Mouse (Mus musculus) stomach, embryonic 14.5 days (tissue): Measurements from ENCODE around the gene Spns3. TPM values are rescaled to one million over a fixed set of nuclear protein-coding genes. Genes with fewer than 3 reads are reported as not detected.

Experiments used
- ATAC-seq: fragments of 200-750 bp; cut with Nextera tagmentation; 2 replicates; pipeline ENCODE4 v1.8.0; 2017; ENCODE audit warnings: low read depth, moderate TSS enrichment; ENCODE audit not compliant: insufficient number of reproducible peaks, insufficient read depth, low FRiP score
- H3K27ac ChIP-seq: fragments of 300-500 bp; sonication (generic); 2 replicates; pipeline ENCODE4 v1.5.1; 2014; ENCODE audit warnings: mild to moderate bottlenecking, low read length, moderate library complexity, mixed read lengths
- H3K27me3 ChIP-seq: fragments of 300-500 bp; sonication (generic); 2 replicates; pipeline ENCODE4 v1.6.1; 2014; ENCODE audit warnings: low read length, control low read depth, mixed read lengths; ENCODE audit not compliant: control insufficient read depth, insufficient read depth
- H3K36me3 ChIP-seq: fragments of 300-500 bp; sonication (generic); 2 replicates; pipeline ENCODE4 v1.6.1; 2014; ENCODE audit warnings: mild to moderate bottlenecking, control low read depth, low read length, moderate library complexity, mixed read lengths; ENCODE audit not compliant: control insufficient read depth, insufficient read depth
- H3K4me1 ChIP-seq: fragments of 300-500 bp; sonication (generic); 2 replicates; pipeline ENCODE4 v1.6.1; 2014; ENCODE audit warnings: low read length, control low read depth, mixed read lengths; ENCODE audit not compliant: control insufficient read depth, insufficient read depth
- H3K4me2 ChIP-seq: fragments of 300-500 bp; sonication (generic); replicated peaks from 2 replicates; pipeline ENCODE4 v1.6.1; 2014; ENCODE audit warnings: low read depth, low read length, control low read depth
- H3K4me3 ChIP-seq: fragments of 300-500 bp; sonication (generic); 2 replicates; pipeline ENCODE4 v1.5.1; 2014; ENCODE audit warnings: low read depth, low read length, control low read depth
- H3K9ac ChIP-seq: fragments of 300-500 bp; sonication (generic); replicated peaks from 2 replicates; pipeline ENCODE4 v1.6.1; 2014; ENCODE audit warnings: low read depth, mild to moderate bottlenecking, control low read depth, low read length, moderate library complexity, mixed read lengths
- H3K9me3 ChIP-seq: fragments of 300-500 bp; sonication (generic); 2 replicates; pipeline ENCODE4 v1.6.1; 2016; ENCODE audit warnings: low read depth, low read length, control low read depth; ENCODE audit not compliant: control insufficient read depth
- WGBS: fragments of 180-500 bp; shearing (Covaris S2); extraction: QIAGEN DNeasy Blood & Tissue Kit; methylation state at CpG from one replicate; pipeline ENCODE4 v1.1.7; 2014; 5-methylcytosine and 5-hydroxymethylcytosine counted together
- polyA plus RNA-seq: library from polyadenylated mRNA; unstranded; fragments of >200 nt; fragmentation: Nextera tagmentation; extraction: Ambion mirVana; gene quantifications from 2 replicates; pipeline ENCODE4 v1.2.1, GENCODE M21; 2014

Spns3 gene
- polyA plus RNA-seq, 1 experiment from 2014 or later: not detected

- Histone ChIP-seq H3K9me3 (no peaks in the 10 kb centered on the region), H3K36me3 (no peaks in the 10 kb centered on the region), H3K4me3 (no peak overlapping the region), H3K4me2 (no peak overlapping the region), H3K27me3 (no peaks in the 10 kb centered on the region), H3K4me1 (no peaks in the 10 kb centered on the region), H3K9ac (no peak overlapping the region), H3K27ac (no peak overlapping the region)
- 69% methylated on average over 1 of the region's 1 CpGs for WGBS
- no peak for ATAC-seq
Measured at GRCm38 (mm10) chr11:72531632-72532031, 18.7 kb downstream of the Spns3 start.

GRCm38 (mm10) chr11:72531144-72531543, 19.2 kb downstream of the Spns3 start:
- 72% methylated on average over 5 of the region's 5 CpGs for WGBS
- H3K9ac ChIP-seq: no peak overlapping the region
- ATAC-seq: no peak

DNA sequence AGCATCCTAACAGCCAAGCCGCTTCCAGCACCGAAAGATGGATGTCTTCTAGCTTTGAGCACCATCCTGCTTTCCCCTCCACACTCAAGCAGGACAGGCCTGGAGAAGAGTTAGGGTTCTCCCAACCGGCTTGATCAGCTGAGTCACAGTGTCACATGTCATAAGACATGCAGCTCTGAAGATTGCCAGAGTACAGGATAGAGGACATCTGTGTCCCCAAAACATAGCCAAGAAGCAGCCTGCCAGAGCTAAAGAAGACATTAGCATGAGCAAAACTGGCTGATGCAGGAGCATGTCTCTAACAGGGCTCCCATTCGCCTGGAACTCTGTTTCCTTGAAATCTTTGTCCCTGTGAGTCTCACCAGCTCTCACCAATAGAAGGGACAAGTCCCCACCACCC, 24.1 kb downstream of the Spns3 start:
- no peak overlapping the region for H3K4me2 ChIP-seq
- no peak for ATAC-seq
- WGBS: 85% methylated on average over 4 of the region's 4 CpGs

More at GRCm38 (mm10) chr11:72531144-72531543, 19.2 kb downstream of the Spns3 start:
- no peaks in the 10 kb centered on the region for H3K4me1 ChIP-seq
- H3K9me3 ChIP-seq: no peaks in the 10 kb centered on the region
- H3K4me3 ChIP-seq: no peak overlapping the region
- no peaks in the 10 kb centered on the region for H3K27me3 ChIP-seq
- no peak overlapping the region for H3K4me2 ChIP-seq
- no peaks in the 10 kb centered on the region for H3K36me3 ChIP-seq
- H3K27ac ChIP-seq: no peak overlapping the region

DNA sequence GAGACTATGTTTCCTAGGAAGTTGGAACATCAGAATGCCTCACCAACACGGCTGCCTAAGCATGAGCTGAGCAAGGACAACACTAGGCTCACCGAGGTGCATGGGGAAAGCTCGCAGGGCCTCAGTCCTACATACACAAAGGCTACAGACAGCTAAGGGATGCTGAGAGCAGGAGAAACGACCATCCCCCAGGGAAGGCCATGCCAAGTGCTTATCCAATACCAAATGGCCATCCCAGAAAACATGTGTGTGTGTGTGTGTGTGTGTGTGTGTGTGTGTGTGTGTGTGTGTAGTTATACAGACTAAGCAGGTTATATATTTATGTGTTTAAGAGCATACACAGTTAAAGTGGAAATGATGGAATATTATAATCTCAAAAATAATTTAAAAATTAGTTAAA, 26.6 kb downstream of the Spns3 start:
- Histone ChIP-seq H3K4me3 (no peak overlapping the region), H3K4me2 (no peak overlapping the region)
- WGBS: 49% methylated on average over 4 of the region's 4 CpGs

More for the DNA sequence above, 24.1 kb downstream of the Spns3 start:
- Histone ChIP-seq H3K9me3 (no peaks in the 10 kb centered on the region), H3K27me3 (no peaks in the 10 kb centered on the region), H3K27ac (no peak overlapping the region), H3K4me3 (no peak overlapping the region), H3K9ac (no peak overlapping the region), H3K36me3 (no peaks in the 10 kb centered on the region), H3K4me1 (no peaks in the 10 kb centered on the region)

DNA sequence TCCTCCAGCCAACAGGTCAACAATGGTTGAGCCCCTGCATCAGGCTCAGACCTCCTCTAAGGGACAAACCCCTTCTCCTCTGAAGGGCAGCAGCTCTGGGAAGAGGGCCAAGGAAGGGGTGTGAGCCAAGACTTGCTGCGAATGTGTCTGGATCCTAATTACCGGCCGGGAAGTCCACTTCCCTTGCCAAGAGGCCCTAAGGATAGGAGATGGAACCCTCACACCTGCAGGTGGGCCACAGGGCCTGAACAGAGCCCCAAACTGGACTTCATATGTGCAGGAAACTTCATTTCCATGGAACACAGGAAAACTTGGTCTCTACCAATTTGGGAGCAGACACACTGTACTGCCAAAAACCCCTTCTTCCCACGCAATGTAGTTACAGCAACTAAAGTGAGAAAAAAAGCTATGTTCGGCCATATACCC, 27.7 kb downstream of the Spns3 start:
- Histone ChIP-seq H3K4me2 (no peak overlapping the region), H3K4me1 (no peaks in the 10 kb centered on the region), H3K27me3 (no peaks in the 10 kb centered on the region), H3K9ac (no peak overlapping the region), H3K4me3 (no peak overlapping the region), H3K9me3 (no peaks in the 10 kb centered on the region), H3K27ac (no peak overlapping the region), H3K36me3 (no peaks in the 10 kb centered on the region)
- 79% methylated on average over 5 of the region's 5 CpGs for WGBS
- ATAC-seq: no peak

More for the DNA sequence above, 26.6 kb downstream of the Spns3 start:
- no peaks in the 10 kb centered on the region for H3K27me3 ChIP-seq
- no peaks in the 10 kb centered on the region for H3K36me3 ChIP-seq
- no peak for ATAC-seq
- no peaks in the 10 kb centered on the region for H3K9me3 ChIP-seq
- no peaks in the 10 kb centered on the region for H3K4me1 ChIP-seq
- H3K9ac ChIP-seq: no peak overlapping the region
- no peak overlapping the region for H3K27ac ChIP-seq

GRCm38 (mm10) chr11:72521598-72522541, 28.4 kb downstream of the Spns3 start:
- H3K9ac ChIP-seq: no peak overlapping the region
- H3K4me3 ChIP-seq: no peak overlapping the region
- H3K36me3 ChIP-seq: no peaks in the 10 kb centered on the region
- no peaks in the 10 kb centered on the region for H3K9me3 ChIP-seq
- no peak overlapping the region for H3K4me2 ChIP-seq
- ATAC-seq: no peak
- H3K27me3 ChIP-seq: no peaks in the 10 kb centered on the region
- WGBS: 80% methylated on average over 5 of the region's 5 CpGs
- H3K27ac ChIP-seq: no peak overlapping the region
- no peaks in the 10 kb centered on the region for H3K4me1 ChIP-seq

DNA sequence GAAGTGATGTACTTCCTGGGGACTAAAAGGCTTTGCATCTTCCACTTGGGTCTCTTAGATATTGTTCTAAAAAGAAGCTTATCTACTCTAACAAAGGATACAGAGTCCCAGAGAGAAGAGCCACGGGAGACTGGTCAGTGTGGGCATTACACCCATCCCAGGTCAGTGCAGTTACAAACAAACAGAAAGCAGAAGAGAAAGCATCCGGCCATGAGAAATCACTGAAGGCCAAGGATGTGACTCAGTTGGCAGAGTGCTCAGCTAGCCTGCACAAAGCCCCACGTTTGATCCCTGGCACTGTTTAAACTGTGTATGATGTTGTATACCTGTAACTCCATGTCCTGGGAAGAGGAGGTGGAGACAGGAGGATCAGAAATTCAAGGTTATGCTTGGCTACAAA, 30.4 kb downstream of the Spns3 start:
- no peaks in the 10 kb centered on the region for H3K4me1 ChIP-seq
- H3K36me3 ChIP-seq: no peaks in the 10 kb centered on the region
- 63% methylated on average over 3 of the region's 3 CpGs for WGBS
- no peaks in the 10 kb centered on the region for H3K27me3 ChIP-seq
- no peaks in the 10 kb centered on the region for H3K9me3 ChIP-seq
- H3K4me2 ChIP-seq: no peak overlapping the region
- H3K4me3 ChIP-seq: no peak overlapping the region
- no peak for ATAC-seq
- H3K9ac ChIP-seq: no peak overlapping the region
- H3K27ac ChIP-seq: no peak overlapping the region

DNA sequence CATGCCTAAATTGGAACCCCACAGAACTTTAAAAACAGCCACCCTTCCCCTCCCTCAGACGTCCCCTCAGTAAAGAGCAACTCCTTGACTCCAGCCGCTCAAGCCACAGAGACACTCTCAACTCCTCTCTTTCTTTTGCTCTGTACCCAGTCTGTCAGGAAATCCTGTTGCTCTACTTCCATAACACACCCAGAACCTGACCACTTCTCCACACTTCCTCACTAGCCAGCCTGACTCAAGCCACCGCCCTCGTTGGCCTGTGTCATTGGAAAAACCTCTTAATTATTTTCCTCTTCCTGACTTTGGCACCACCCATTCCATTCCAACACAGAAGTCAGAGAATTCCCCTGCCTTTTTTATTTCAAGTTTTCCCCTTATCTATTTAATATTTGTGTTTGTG, 31.1 kb downstream of the Spns3 start:
- Histone ChIP-seq H3K27ac (no peak overlapping the region), H3K36me3 (no peaks in the 10 kb centered on the region), H3K4me2 (no peak overlapping the region), H3K27me3 (no peaks in the 10 kb centered on the region), H3K4me1 (no peaks in the 10 kb centered on the region), H3K9me3 (no peaks in the 10 kb centered on the region), H3K4me3 (no peak overlapping the region), H3K9ac (no peak overlapping the region)
- no peak for ATAC-seq
- 74% methylated on average over 4 of the region's 4 CpGs for WGBS
